Mouse (Mus musculus) urinary bladder, postnatal 14 days (tissue): ENCODE data around the gene Hes2.

ENCODE experiments used
- DNase-seq: peaks from one replicate; pipeline ENCODE4 v3.0.0; 2021; ENCODE audit warnings: low spot score

The Hes2 gene

GRCm38 (mm10) chr4:152131809-152132771, 26.6 kb upstream of the Hes2 start:
- no peak for DNase-seq

GRCm38 (mm10) chr4:152132772-152133169, 25.9 kb upstream of the Hes2 start:
- DNase-seq = no peak

- DNase-seq = no peak
These were observed 25.5 kb upstream of the Hes2 start for GRCm38 (mm10) chr4:152133213-152133612.

- peak; percentile 62 for DNase-seq
These were observed 24.2 kb upstream of the Hes2 start for GRCm38 (mm10) chr4:152134507-152134906.

GRCm38 (mm10) chr4:152135363-152135762, 23.3 kb upstream of the Hes2 start:
- no peak for DNase-seq

GRCm38 (mm10) chr4:152136112-152136875, 22.4 kb upstream of the Hes2 start:
- no peak for DNase-seq

- no peak for DNase-seq
These were observed 21.8 kb upstream of the Hes2 start for GRCm38 (mm10) chr4:152136876-152137250.

GRCm38 (mm10) chr4:152138497-152139260, 20.0 kb upstream of the Hes2 start:
- DNase-seq = peak; percentile 90

- peak; percentile 61 for DNase-seq
These were observed 18.2 kb upstream of the Hes2 start for GRCm38 (mm10) chr4:152140441-152140840.

- DNase-seq = no peak
These were observed 17.0 kb upstream of the Hes2 start for GRCm38 (mm10) chr4:152141521-152142135.

- DNase-seq = no peak
These were observed 15.0 kb upstream of the Hes2 start for GRCm38 (mm10) chr4:152143632-152144031.

- DNase-seq = no peak
These were observed 13.2 kb upstream of the Hes2 start for GRCm38 (mm10) chr4:152145473-152145872.

GRCm38 (mm10) chr4:152146033-152146827, 12.4 kb upstream of the Hes2 start:
- no peak for DNase-seq

- no peak for DNase-seq
These were observed 8.1 kb upstream of the Hes2 start for GRCm38 (mm10) chr4:152150546-152150945.

- no peak for DNase-seq
These were observed 7.2 kb upstream of the Hes2 start for GRCm38 (mm10) chr4:152151451-152151965.

GRCm38 (mm10) chr4:152151966-152152544, 6.6 kb upstream of the Hes2 start, which contains the start of gene Espn:
Espn (minus strand) TSS chr4:152152371.
- DNase-seq = peak; percentile 64

- peak; percentile 93 for DNase-seq
These were observed 4.9 kb upstream of the Hes2 start for GRCm38 (mm10) chr4:152153771-152154177.

- no peak for DNase-seq
These were observed 3.6 kb upstream of the Hes2 start for GRCm38 (mm10) chr4:152155019-152155418.

GRCm38 (mm10) chr4:152157779-152158584, 685 bp upstream of the Hes2 start:
- peak; percentile 51 for DNase-seq
